Mouse (Mus musculus): ENCODE results near the gene Rcan3.

GRCm38 (mm10) chr4:135370372-135370771, 63.3 kb downstream of the Rcan3 start:
- TF ChIP-seq MAX (IDR thresholded peaks at IDR 0.05; ENCODE audit: low read depth) (no peak), MYOD1 (IDR thresholded peaks at IDR 0.05; ENCODE audit: control insufficient read depth in 1 of 3, insufficient read length in 2 of 3, low read depth in 2 of 3) (no peak), MYOG (IDR thresholded peaks at IDR 0.05; ENCODE audit: control insufficient read depth in 1 of 3, insufficient read depth in 1 of 3, insufficient read length in 2 of 3, low read depth in 2 of 3) (no peak), POLR2A (IDR thresholded peaks at IDR 0.05; ENCODE audit: insufficient read length, low read depth) (no peak), CEBPB (IDR thresholded peaks at IDR 0.05; ENCODE audit: insufficient read depth, poor library complexity, severe bottlenecking) (no peak)
